Mouse (Mus musculus): ENCODE data around the gene Mettl6. TPM values are rescaled to one million over a fixed set of nuclear protein-coding genes. Genes with fewer than 3 reads are reported as not detected.

Gene Mettl6
- polyA plus RNA-seq, 1 experiment from 2014 or later = 81.5 TPM

DNA sequence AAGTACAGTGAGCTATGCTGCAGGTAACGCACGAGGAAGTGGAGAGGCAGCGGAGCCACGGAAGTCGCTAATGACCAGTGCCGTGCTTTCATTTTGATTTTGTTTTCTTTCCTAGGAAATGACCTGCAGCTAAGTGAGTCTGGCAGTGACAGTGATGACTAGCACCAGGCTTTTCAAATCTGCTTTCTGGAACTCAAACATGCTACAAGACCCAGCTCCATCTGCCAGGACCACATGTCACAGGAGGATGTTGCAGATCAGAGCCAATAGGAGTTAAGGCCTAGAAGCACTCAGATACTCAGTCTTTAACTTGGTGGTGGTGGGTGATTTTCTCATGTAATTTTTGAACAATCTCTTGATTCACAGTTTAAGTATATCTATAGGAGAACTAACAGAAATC, 11.6 kb upstream of the Mettl6 start:
- Histone ChIP-seq H3K4me3 (no peak overlapping the region), H3K27ac (replicated peaks) (no peak overlapping the region), H3K9me3 (replicated peaks) (no peaks in the 10 kb centered on the region), H3K36me3 (peaks cover 93% of the 10 kb centered on the region), H3K27me3 (ENCODE audit: low read depth, poor library complexity, severe bottlenecking) (no peaks in the 10 kb centered on the region), H3K4me1 (no peaks in the 10 kb centered on the region)
- no peak for DNase-seq (ENCODE audit: low spot score)
- 97% methylated on average over 6 of the region's 6 CpGs for WGBS

DNA sequence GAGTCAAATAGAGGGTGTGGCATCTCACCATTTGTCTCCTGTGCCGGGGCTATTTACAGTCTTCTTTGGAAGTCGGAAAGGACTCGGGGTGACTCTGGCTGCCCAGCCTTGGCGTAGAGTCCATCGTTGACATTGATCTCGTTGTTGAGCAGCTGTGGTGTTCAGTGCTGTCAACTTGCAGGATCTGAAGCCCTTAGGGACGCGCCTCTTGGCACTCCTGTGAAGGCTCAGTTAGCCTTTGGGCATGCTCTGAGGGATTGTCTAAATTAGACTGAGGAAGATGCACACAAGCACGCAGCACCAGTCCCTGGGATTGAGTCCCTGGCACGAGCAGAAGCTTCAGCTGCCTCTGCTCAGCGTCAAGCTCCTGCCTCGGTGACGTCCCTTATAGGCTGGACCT, 8.6 kb upstream of the Mettl6 start:
- Histone ChIP-seq H3K4me1 (no peaks in the 10 kb centered on the region), H3K4me3 (no peak overlapping the region), H3K36me3 (peaks cover 100% of the 10 kb centered on the region), H3K27ac (replicated peaks) (no peak overlapping the region), H3K27me3 (ENCODE audit: low read depth, poor library complexity, severe bottlenecking) (no peaks in the 10 kb centered on the region), H3K9me3 (replicated peaks) (no peaks in the 10 kb centered on the region)
- no peak for DNase-seq (ENCODE audit: low spot score)
- 93% methylated on average over 13 of the region's 13 CpGs for WGBS

DNA sequence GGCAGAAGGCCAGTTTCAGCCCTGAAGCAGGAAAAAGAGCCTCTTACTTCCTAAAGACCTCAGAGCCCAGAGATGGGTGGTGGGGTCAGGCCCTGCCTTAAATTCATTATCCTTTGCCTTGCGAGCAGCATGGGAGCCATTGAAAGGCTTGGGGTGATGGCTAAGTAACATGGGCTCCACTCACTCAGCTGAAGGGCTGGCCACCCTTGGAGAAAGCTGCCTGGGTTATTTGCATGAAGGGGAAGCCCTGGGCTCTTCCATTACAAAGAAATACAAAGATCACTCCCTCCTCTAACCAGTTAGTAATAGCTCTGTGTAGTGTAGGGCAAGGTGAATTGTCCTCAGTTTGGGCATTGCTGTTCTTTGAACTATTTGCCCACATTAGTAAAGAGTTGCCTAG, 4.7 kb upstream of the Mettl6 start:
- Histone ChIP-seq H3K27ac (replicated peaks) (no peak overlapping the region), H3K9me3 (replicated peaks) (no peaks in the 10 kb centered on the region), H3K36me3 (peaks cover 68% of the 10 kb centered on the region), H3K4me3 (no peak overlapping the region), H3K27me3 (ENCODE audit: low read depth, poor library complexity, severe bottlenecking) (no peaks in the 10 kb centered on the region), H3K4me1 (peaks cover 17% of the 10 kb centered on the region)
- WGBS = 95% methylated on average over 1 of the region's 1 CpGs
- DNase-seq (ENCODE audit: low spot score) = no peak

DNA sequence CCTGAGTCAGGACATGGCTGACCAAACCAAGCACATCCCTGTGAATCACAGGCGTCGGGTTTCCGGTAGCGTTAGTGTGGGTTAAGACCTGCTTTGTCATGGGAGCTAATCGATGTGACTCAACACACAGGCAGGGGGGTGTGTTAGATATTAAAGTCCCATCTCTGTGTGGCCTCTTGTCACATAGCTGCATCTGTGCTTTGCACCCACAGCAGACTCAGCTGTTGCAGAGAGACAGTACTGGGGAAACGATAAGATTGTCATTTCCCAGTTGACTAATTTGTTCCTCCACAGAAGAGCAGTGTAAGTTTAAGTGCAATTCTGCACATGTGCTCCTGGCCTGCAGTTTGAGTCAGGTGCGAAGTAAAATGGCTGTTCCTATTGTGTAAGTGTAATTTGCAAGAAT, 1.4 kb upstream of the Mettl6 start:
- H3K36me3 ChIP-seq = peaks cover 56% of the 10 kb centered on the region
- H3K27ac ChIP-seq (replicated peaks) = no peak overlapping the region
- H3K4me1 ChIP-seq = peaks cover 31% of the 10 kb centered on the region
- DNase-seq (ENCODE audit: low spot score) = no peak
- no peaks in the 10 kb centered on the region for H3K9me3 ChIP-seq (replicated peaks)
- peak overlapping the region; percentile 95 for H3K4me3 ChIP-seq
- WGBS = 70% methylated on average over 7 of the region's 7 CpGs
- no peaks in the 10 kb centered on the region for H3K27me3 ChIP-seq (ENCODE audit: low read depth, poor library complexity, severe bottlenecking)

DNA sequence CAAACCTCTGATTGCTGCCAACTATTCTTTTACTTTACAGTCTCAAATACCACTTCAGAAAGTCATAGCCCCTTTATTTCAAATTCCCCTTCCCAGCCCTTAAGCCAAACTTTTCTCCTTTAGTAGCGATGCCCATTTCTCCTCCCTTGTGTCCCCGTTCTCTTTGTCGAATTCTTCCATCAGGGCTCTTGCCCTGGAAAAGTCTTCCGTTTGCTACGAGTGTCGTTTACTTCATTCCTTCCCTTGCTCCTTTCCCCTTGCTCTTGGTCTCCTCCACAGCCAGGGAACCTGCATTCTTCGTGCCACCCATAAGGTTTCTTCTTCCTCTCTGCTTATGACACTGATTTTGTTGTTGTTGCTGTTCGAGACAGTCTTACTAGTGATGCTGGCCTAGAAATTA, 698 bp upstream of the Mettl6 start:
- Histone ChIP-seq H3K9me3 (replicated peaks) (no peaks in the 10 kb centered on the region), H3K4me3 (peak overlapping the region; percentile 95), H3K27me3 (ENCODE audit: low read depth, poor library complexity, severe bottlenecking) (no peaks in the 10 kb centered on the region), H3K27ac (replicated peaks) (peak overlapping the region; percentile 94), H3K36me3 (peaks cover 56% of the 10 kb centered on the region), H3K4me1 (peaks cover 31% of the 10 kb centered on the region)
- WGBS = 8% methylated on average over 8 of the region's 8 CpGs
- no peak for DNase-seq (ENCODE audit: low spot score)

DNA sequence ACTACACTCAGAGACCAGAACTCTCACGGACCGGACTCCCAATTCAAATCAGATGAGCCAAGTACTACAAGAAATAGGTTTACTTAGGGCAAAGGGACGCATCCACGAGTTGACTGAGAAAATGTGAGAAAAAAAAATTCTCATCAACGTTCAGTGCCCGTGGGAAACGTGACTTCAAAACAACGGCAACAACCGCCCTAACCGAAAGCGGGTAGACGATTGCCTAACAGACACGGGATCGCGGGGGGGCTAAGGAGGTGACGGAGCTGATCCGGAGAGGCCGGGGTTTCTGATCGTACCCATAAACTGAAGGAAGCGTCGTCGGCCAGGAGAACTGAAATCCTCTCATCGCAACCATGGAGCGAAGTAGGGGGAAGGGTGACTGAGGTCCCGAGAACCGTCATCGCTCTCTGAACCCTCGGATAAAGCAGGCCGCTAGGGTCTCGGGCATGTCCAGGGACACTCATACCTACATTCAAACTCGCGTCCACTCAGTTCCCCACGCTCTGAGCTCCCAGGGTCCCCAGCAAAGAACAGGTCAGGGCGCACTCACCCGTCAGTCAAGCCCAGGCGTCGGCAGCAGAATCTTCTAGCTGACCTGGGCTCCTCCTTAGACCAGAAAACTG, 378 bp downstream of the Mettl6 start, which contains the start of gene Eaf1:
Gene Eaf1 (plus strand): TSS at position 51 of the 626 bp plus-strand sequence.
- H3K36me3 ChIP-seq = peaks cover 53% of the 10 kb centered on the region
- H3K27me3 ChIP-seq (ENCODE audit: low read depth, poor library complexity, severe bottlenecking) = no peaks in the 10 kb centered on the region
- WGBS = 1% methylated on average over 37 of the region's 37 CpGs
- peak within 1 kb of the TSS; percentile 95 for H3K4me3 ChIP-seq
- peaks cover 31% of the 10 kb centered on the region for H3K4me1 ChIP-seq
- H3K9me3 ChIP-seq (replicated peaks) = no peaks in the 10 kb centered on the region
- no peak for DNase-seq (ENCODE audit: low spot score)
- H3K27ac ChIP-seq (replicated peaks) = peak within 1 kb of the TSS; percentile 94

DNA sequence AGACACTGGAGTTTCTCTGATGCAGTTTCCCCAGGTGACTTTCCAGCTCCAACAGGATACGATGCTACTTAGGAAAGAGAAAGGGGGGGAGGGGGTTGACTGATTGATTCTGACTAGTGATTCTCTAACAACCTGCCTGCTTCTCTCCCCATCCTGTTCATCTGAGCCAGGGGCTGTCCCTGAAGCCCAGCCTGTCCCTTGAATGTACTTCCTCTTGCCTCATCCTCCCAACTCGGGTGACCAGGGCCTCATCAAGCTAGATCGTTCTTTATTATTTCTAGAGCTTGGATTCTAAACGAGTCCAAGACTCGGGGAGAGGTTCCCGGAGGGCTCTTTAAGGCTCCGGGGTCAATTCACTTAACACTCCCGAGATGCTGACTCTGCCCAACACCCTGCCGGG, 939 bp downstream of the Mettl6 start:
- Histone ChIP-seq H3K4me1 (peaks cover 31% of the 10 kb centered on the region), H3K4me3 (peak overlapping the region; percentile 95), H3K27me3 (ENCODE audit: low read depth, poor library complexity, severe bottlenecking) (no peaks in the 10 kb centered on the region), H3K36me3 (peaks cover 53% of the 10 kb centered on the region), H3K27ac (replicated peaks) (peak overlapping the region; percentile 94), H3K9me3 (replicated peaks) (no peaks in the 10 kb centered on the region)
- WGBS = 58% methylated on average over 9 of the region's 9 CpGs
- no peak for DNase-seq (ENCODE audit: low spot score)

DNA sequence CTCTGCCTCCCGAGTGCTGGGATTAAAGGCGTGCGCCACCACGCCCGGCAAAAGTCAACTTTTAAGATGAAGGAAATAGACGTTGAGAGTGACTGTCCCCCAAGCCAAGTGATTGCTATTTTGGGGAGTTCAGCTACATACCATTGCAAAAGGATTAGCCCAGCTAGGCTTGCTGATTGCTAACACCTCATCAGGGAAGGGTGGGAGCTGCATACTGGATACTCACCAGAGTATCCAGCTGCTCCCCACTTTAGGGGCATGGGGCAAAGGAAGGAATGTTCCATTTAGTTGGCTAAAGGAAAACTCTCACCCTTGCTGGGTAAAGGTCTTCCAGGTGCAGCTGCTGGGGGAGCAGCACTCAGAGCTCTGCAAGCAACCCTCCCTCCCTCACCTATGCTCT, 6.8 kb downstream of the Mettl6 start:
- WGBS = 94% methylated on average over 6 of the region's 6 CpGs
- no peak for DNase-seq (ENCODE audit: low spot score)
- no peaks in the 10 kb centered on the region for H3K27me3 ChIP-seq (ENCODE audit: low read depth, poor library complexity, severe bottlenecking)
- H3K36me3 ChIP-seq = peaks cover 96% of the 10 kb centered on the region
- H3K4me1 ChIP-seq = no peaks in the 10 kb centered on the region; the same call in 1 of the 2 replicates
- no peaks in the 10 kb centered on the region for H3K9me3 ChIP-seq (replicated peaks)
- no peak overlapping the region for H3K4me3 ChIP-seq
- no peak overlapping the region for H3K27ac ChIP-seq (replicated peaks)

DNA sequence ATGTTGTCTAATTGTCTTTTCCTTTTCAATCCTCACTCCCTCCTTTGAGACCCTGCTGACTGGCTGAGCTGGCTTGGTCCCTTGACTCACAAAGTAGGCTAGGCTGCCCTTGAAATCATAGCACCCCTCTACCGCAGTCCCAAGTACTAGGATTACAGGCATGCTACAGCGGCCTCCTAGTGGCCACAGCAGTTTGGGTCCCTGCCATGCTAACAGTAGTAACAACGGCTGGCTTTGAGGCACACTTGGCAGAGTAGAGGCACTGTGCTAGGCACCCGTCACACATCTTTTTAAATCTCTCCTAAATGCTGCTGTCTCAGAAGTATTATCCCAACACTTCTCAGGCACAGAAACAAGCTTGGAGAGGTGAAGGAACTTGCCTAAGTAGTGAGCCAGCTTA, 8.4 kb downstream of the Mettl6 start:
- Histone ChIP-seq H3K4me1 (no peaks in the 10 kb centered on the region), H3K36me3 (peaks cover 98% of the 10 kb centered on the region), H3K27ac (replicated peaks) (no peak overlapping the region), H3K4me3 (no peak overlapping the region), H3K9me3 (replicated peaks) (no peaks in the 10 kb centered on the region), H3K27me3 (ENCODE audit: low read depth, poor library complexity, severe bottlenecking) (no peaks in the 10 kb centered on the region)
- DNase-seq (ENCODE audit: low spot score) = no peak
- 83% methylated on average over 4 of the region's 4 CpGs for WGBS

DNA sequence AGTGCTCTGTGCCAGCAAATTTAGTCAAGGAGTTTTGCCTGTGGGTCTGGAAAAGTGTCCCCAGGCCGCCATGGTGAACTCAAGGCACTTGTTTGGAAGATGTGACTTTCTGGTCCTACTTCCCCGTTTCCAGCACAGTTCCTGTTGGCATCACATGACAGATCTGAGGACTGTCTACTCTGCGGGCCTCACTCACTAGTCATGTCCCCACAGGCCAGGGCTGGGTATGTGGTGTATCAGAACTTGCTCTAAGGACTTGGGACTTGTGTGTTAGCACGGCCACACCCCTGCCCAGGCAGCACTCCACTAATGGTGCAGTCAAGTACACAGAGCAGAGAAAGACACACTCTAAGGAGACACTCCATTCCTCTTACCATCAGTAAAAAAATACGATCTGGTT, 12.4 kb downstream of the Mettl6 start:
- Histone ChIP-seq H3K27ac (replicated peaks) (no peak overlapping the region), H3K4me1 (no peaks in the 10 kb centered on the region), H3K4me3 (no peak overlapping the region), H3K27me3 (ENCODE audit: low read depth, poor library complexity, severe bottlenecking) (no peaks in the 10 kb centered on the region), H3K9me3 (replicated peaks) (no peaks in the 10 kb centered on the region), H3K36me3 (peaks cover 97% of the 10 kb centered on the region)
- DNase-seq (ENCODE audit: low spot score) = no peak
- WGBS = 90% methylated on average over 5 of the region's 5 CpGs

DNA sequence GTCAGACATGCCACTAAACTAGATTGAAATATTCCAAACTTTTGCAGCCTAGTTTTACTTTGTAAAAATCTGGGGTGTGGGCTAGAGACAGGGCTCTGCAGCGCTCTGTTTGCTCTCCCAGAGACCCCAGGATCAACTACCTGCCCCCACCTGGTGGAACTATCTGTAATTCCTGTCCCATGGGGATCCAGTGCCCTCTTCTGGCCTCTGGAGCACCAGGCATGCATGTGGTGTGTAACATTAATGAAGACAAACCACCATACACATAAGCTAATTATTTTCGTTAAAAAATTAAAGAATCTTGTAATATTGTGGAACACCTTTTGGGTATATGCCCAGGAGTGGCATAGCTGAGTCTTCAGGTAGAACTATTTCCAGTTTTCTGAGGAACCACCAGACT, 21.5 kb downstream of the Mettl6 start:
- Histone ChIP-seq H3K36me3 (peaks cover 10% of the 10 kb centered on the region), H3K27me3 (ENCODE audit: low read depth, poor library complexity, severe bottlenecking) (no peaks in the 10 kb centered on the region), H3K4me3 (no peak overlapping the region), H3K9me3 (replicated peaks) (no peaks in the 10 kb centered on the region), H3K27ac (replicated peaks) (no peak overlapping the region), H3K4me1 (no peaks in the 10 kb centered on the region)
- DNase-seq (ENCODE audit: low spot score) = no peak
- WGBS = 75% methylated on average over 2 of the region's 2 CpGs

DNA sequence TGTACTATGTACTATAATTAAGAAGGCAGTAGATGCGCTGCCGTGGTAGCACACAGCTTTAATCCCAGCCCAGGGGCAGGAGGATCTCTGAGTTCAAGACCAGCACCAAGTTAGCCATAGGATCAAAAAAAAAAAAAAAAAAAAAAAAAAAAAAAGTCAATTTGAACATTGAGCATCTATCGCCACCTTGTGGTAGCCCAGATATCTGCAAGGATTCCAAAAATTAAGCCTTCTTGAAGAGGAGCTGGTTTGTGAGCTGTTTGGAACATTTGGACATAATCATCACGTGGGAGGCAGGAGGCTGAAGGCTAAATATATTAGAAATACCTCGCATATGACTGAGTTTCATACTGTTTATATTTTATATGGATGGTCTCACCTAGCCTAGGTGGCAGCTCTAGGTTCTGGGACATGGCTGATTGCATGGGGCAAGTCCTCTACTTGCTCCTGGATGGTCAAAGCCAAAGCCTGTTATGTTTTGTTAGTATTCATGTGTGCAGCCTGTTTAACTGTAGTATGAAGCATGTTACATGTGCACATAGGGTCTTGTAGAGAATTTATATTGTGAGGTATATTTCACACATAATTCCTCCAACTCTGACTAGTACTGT, 22.3 kb downstream of the Mettl6 start:
- H3K4me1 ChIP-seq = no peaks in the 10 kb centered on the region
- DNase-seq (ENCODE audit: low spot score) = peak; percentile 37
- H3K27ac ChIP-seq (replicated peaks) = no peak overlapping the region
- no peak overlapping the region for H3K4me3 ChIP-seq
- no peaks in the 10 kb centered on the region for H3K27me3 ChIP-seq (ENCODE audit: low read depth, poor library complexity, severe bottlenecking)
- peaks cover 3% of the 10 kb centered on the region; the same call in 1 of the 2 replicates for H3K36me3 ChIP-seq
- no peaks in the 10 kb centered on the region for H3K9me3 ChIP-seq (replicated peaks)
- WGBS = 8% methylated on average over 5 of the region's 5 CpGs

DNA sequence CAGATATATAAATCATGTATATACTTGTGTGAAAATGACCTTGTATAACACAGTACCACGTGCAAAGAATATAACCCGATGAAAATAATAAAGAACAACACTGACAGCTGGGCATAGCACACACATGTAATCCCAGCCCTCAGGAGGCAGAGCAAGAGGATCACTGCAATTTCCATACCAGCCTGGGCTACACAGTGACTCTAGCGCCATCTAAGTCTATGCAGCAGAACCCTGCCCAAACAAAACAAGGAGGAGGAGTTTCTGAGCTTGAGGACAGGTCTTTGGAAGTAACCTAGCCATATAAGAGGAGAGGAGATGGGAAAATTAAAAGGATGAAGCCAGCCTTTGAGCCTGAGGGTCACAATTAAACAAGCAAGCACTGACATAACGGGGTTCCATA, 25.1 kb downstream of the Mettl6 start:
- Histone ChIP-seq H3K27me3 (ENCODE audit: low read depth, poor library complexity, severe bottlenecking) (no peaks in the 10 kb centered on the region), H3K36me3 (no peaks in the 10 kb centered on the region), H3K9me3 (replicated peaks) (no peaks in the 10 kb centered on the region), H3K27ac (replicated peaks) (no peak overlapping the region), H3K4me1 (no peaks in the 10 kb centered on the region), H3K4me3 (no peak overlapping the region)
- whole genome bisulfite sequencing = 64% methylated on average over 4 of the region's 4 CpGs
- no peak for DNase-seq (ENCODE audit: low spot score)

Measured in midbrain, embryonic 10.5 days (tissue).